Mouse (Mus musculus) liver, embryonic 11.5 days (tissue): ENCODE data around the gene Pdcd1lg2. TPM values are rescaled to one million over a fixed set of nuclear protein-coding genes. Genes with fewer than 3 reads are reported as not detected.

Experiments used
- ATAC-seq: fragments of 200-750 bp; cut with Nextera tagmentation; replicated peaks from 2 replicates; pipeline ENCODE4 v1.8.0; 2017; ENCODE audit warnings: moderate number of reproducible peaks, mild to moderate bottlenecking, moderate TSS enrichment, moderate library complexity; ENCODE audit not compliant: low FRiP score
- DNase-seq: peaks from one replicate; pipeline ENCODE4 v3.0.0-alpha.2; 2017; ENCODE audit warnings: low spot score
- H3K27ac ChIP-seq: fragments of 300-500 bp; sonication (generic); 2 replicates; pipeline ENCODE4 v1.5.1; 2014; ENCODE audit warnings: mild to moderate bottlenecking, low read depth, low read length, control low read depth
- H3K27me3 ChIP-seq: fragments of 300-500 bp; sonication (generic); replicated peaks from 2 replicates; pipeline ENCODE4 v1.6.1; 2014; ENCODE audit warnings: low read length, mixed read lengths; ENCODE audit not compliant: control insufficient read depth, insufficient read depth
- H3K36me3 ChIP-seq: fragments of 300-500 bp; sonication (generic); 2 replicates; pipeline ENCODE4 v1.6.1; 2014; ENCODE audit warnings: mild to moderate bottlenecking, low read length, moderate library complexity, mixed read lengths; ENCODE audit not compliant: control insufficient read depth, insufficient read depth
- H3K4me1 ChIP-seq: fragments of 300-500 bp; sonication (generic); replicated peaks from 2 replicates; pipeline ENCODE4 v1.6.1; 2014; ENCODE audit warnings: low read length, mixed read lengths; ENCODE audit not compliant: control insufficient read depth, insufficient read depth
- H3K4me2 ChIP-seq: fragments of 300-500 bp; sonication (generic); 2 replicates; pipeline ENCODE4 v1.6.1; 2014; ENCODE audit warnings: mild to moderate bottlenecking, control low read depth, moderate library complexity
- H3K4me3 ChIP-seq: fragments of 300-500 bp; sonication (generic); 2 replicates; pipeline ENCODE4 v1.5.1; 2014; ENCODE audit warnings: low read depth, low read length, control low read depth
- H3K9ac ChIP-seq: fragments of 300-500 bp; sonication (generic); 2 replicates; pipeline ENCODE4 v1.6.1; 2014; ENCODE audit warnings: low read depth, low read length, control low read depth
- H3K9me3 ChIP-seq: fragments of 300-500 bp; sonication (generic); 2 replicates; pipeline ENCODE4 v1.6.1; 2016; ENCODE audit warnings: low read length, inconsistent platforms, mixed read lengths; ENCODE audit not compliant: control insufficient read depth
- WGBS: fragments of 180-500 bp; shearing (Covaris S2); extraction: QIAGEN DNeasy Blood & Tissue Kit; methylation state at CpG from one replicate; pipeline ENCODE4 v1.1.7; 2014; 5-methylcytosine and 5-hydroxymethylcytosine counted together
- polyA plus RNA-seq: library from polyadenylated mRNA; unstranded; fragments of >200 nt; fragmentation: Nextera tagmentation; extraction: Ambion mirVana; gene quantifications from 2 replicates; pipeline ENCODE4 v1.2.1, GENCODE M21; 2014

Gene Pdcd1lg2
- polyA plus RNA-seq, 1 experiment from 2014 or later = not detected

DNA sequence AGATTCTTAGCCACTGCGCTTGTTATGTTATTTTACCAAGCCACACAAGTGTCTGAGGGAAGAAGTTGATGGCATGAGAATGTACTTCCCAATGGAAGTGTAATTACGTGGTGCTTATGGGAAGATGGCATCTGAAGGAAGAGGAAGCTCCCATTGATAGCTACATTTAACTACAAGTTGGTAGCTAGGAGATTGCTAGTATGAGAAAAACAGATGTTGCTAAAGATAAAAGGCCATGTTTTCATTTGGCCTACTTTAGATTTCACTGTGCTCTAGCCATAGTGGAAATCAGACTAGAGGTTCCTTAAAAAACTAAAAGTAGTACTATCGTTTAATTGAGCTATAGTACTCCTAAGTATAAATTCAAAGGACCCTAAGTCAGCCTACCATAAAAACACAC, 28.5 kb downstream of the Pdcd1lg2 start:
- H3K27me3 ChIP-seq = no peaks in the 10 kb centered on the region
- H3K9ac ChIP-seq = no peak overlapping the region
- no peak overlapping the region for H3K4me3 ChIP-seq
- WGBS = 59% methylated on average over 3 of the region's 3 CpGs
- no peaks in the 10 kb centered on the region for H3K4me1 ChIP-seq
- no peak for ATAC-seq
- no peak overlapping the region for H3K27ac ChIP-seq
- no peak for DNase-seq
- H3K4me2 ChIP-seq = no peak overlapping the region
- H3K36me3 ChIP-seq = no peaks in the 10 kb centered on the region
- no peaks in the 10 kb centered on the region for H3K9me3 ChIP-seq

DNA sequence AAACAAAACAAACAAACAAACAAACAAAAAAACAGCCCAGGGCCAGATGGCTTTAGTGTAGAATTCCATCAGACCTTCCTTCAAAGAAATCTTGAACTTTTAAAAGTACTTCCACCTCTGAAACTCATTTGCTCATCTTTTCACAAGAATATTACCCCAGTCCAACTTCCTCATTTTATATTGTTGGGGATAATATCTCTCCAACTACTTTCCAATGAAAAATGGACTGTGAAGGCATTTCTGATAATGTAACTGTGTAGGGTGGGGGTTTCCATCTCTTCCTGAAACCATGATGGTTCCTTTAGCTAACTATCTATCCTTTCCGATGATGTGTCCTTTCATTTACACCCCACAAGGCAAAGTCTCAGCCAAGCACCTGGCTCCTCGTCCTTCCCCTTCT, 31.8 kb downstream of the Pdcd1lg2 start:
- Histone ChIP-seq H3K27me3 (no peaks in the 10 kb centered on the region), H3K4me2 (no peak overlapping the region), H3K27ac (no peak overlapping the region), H3K36me3 (no peaks in the 10 kb centered on the region), H3K9me3 (no peaks in the 10 kb centered on the region), H3K4me1 (no peaks in the 10 kb centered on the region), H3K9ac (no peak overlapping the region), H3K4me3 (no peak overlapping the region)
- WGBS = 70% methylated on average over 2 of the region's 2 CpGs
- ATAC-seq (no peak), DNase-seq (no peak)

- no peak overlapping the region for H3K27ac ChIP-seq
- no peak for ATAC-seq
- no peak overlapping the region for H3K4me3 ChIP-seq
- no peak overlapping the region for H3K9ac ChIP-seq
- no peaks in the 10 kb centered on the region for H3K27me3 ChIP-seq
- DNase-seq = no peak
- 88% methylated on average over 3 of the region's 3 CpGs for WGBS
- no peaks in the 10 kb centered on the region for H3K36me3 ChIP-seq
- no peaks in the 10 kb centered on the region for H3K9me3 ChIP-seq
- H3K4me2 ChIP-seq = no peak overlapping the region
- no peaks in the 10 kb centered on the region for H3K4me1 ChIP-seq
Measured at GRCm38 (mm10) chr19:29444364-29444763, 33.6 kb downstream of the Pdcd1lg2 start.

DNA sequence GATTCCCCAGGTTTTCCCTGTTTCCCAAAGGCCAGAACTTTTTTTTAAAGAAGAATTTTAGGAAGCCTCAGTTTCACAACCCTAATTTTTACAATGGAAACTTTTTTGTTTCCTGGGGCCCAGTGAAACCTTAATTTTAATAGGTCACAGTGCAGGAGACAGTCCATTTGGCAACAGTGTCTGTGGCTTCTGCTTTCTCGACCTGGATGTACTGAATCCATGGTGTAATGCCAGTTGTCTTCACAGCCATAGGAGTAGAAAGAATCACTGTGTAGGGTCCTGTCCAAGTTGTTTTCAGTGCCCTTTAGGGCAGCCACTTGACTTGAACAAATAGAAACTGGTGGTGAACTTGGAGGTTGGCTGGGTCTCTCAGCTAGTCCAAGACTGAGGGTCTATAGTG, 37.7 kb downstream of the Pdcd1lg2 start:
- H3K9me3 ChIP-seq = no peaks in the 10 kb centered on the region
- ATAC-seq = no peak
- no peaks in the 10 kb centered on the region for H3K4me1 ChIP-seq
- H3K4me3 ChIP-seq = no peak overlapping the region
- no peak for DNase-seq
- 67% methylated on average over 1 of the region's 1 CpGs for WGBS
- no peaks in the 10 kb centered on the region for H3K36me3 ChIP-seq
- no peak overlapping the region for H3K27ac ChIP-seq
- H3K9ac ChIP-seq = no peak overlapping the region
- H3K4me2 ChIP-seq = no peak overlapping the region
- H3K27me3 ChIP-seq = no peaks in the 10 kb centered on the region

GRCm38 (mm10) chr19:29450376-29450775, 39.7 kb downstream of the Pdcd1lg2 start:
- Histone ChIP-seq H3K27ac (no peak overlapping the region), H3K4me3 (no peak overlapping the region), H3K4me1 (no peaks in the 10 kb centered on the region), H3K4me2 (no peak overlapping the region), H3K9me3 (no peaks in the 10 kb centered on the region), H3K27me3 (no peaks in the 10 kb centered on the region), H3K9ac (no peak overlapping the region), H3K36me3 (no peaks in the 10 kb centered on the region)
- 87% methylated on average over 8 of the region's 8 CpGs for WGBS
- no peak for DNase-seq
- no peak for ATAC-seq

- DNase-seq (no peak), ATAC-seq (no peak)
- H3K36me3 ChIP-seq = no peaks in the 10 kb centered on the region
- no peaks in the 10 kb centered on the region for H3K4me1 ChIP-seq
- H3K27me3 ChIP-seq = no peaks in the 10 kb centered on the region
- 51% methylated on average over 10 of the region's 10 CpGs for WGBS
- no peak overlapping the region for H3K27ac ChIP-seq
- H3K9ac ChIP-seq = no peak overlapping the region
- H3K4me3 ChIP-seq = no peak overlapping the region
- H3K4me2 ChIP-seq = no peak overlapping the region
- H3K9me3 ChIP-seq = no peaks in the 10 kb centered on the region
Measured at GRCm38 (mm10) chr19:29454141-29454601, 43.5 kb downstream of the Pdcd1lg2 start.

- no peaks in the 10 kb centered on the region for H3K4me1 ChIP-seq
Measured at GRCm38 (mm10) chr19:29455156-29455555, 44.4 kb downstream of the Pdcd1lg2 start.

DNA sequence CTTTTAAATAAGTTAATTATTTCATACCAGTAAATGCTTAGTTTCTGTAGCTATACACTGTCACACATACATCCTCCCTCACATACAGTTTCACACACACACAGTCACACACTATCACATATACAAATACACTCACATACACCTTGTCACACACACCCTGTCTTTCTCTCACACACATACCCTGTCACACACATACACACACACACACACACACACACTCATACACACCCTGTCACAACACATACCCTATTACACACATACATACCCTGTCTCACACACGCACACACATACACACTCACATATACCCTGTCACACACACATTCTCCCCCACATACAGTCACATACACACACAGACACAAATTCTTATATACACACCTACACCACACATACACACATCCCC, 47.3 kb downstream of the Pdcd1lg2 start:
- DNase-seq = no peak
- no peaks in the 10 kb centered on the region for H3K4me1 ChIP-seq
- H3K27ac ChIP-seq = no peak overlapping the region
- H3K36me3 ChIP-seq = no peaks in the 10 kb centered on the region
- no peaks in the 10 kb centered on the region for H3K9me3 ChIP-seq
- no peak overlapping the region for H3K4me2 ChIP-seq
- 91% methylated on average over 1 of the region's 1 CpGs for WGBS
- no peak for ATAC-seq
- no peaks in the 10 kb centered on the region for H3K27me3 ChIP-seq
- H3K4me3 ChIP-seq = no peak overlapping the region
- no peak overlapping the region for H3K9ac ChIP-seq

More at GRCm38 (mm10) chr19:29455156-29455555, 44.4 kb downstream of the Pdcd1lg2 start:
- Histone ChIP-seq H3K9me3 (no peaks in the 10 kb centered on the region), H3K27ac (no peak overlapping the region), H3K27me3 (no peaks in the 10 kb centered on the region), H3K9ac (no peak overlapping the region), H3K36me3 (no peaks in the 10 kb centered on the region), H3K4me2 (no peak overlapping the region), H3K4me3 (no peak overlapping the region)
- 83% methylated on average over 1 of the region's 1 CpGs for WGBS
- no peak for DNase-seq
- no peak for ATAC-seq

GRCm38 (mm10) chr19:29462462-29462861, 51.7 kb downstream of the Pdcd1lg2 start:
- Histone ChIP-seq H3K36me3 (no peaks in the 10 kb centered on the region), H3K27me3 (no peaks in the 10 kb centered on the region), H3K9ac (no peak overlapping the region), H3K9me3 (no peaks in the 10 kb centered on the region), H3K4me1 (no peaks in the 10 kb centered on the region), H3K4me3 (no peak overlapping the region), H3K4me2 (no peak overlapping the region), H3K27ac (no peak overlapping the region)
- 55% methylated on average over 4 of the region's 4 CpGs for WGBS
- ATAC-seq = no peak
- no peak for DNase-seq
